23 mouse cellular contexts compared by ENCODE assay signal in the genomic region with DNA sequence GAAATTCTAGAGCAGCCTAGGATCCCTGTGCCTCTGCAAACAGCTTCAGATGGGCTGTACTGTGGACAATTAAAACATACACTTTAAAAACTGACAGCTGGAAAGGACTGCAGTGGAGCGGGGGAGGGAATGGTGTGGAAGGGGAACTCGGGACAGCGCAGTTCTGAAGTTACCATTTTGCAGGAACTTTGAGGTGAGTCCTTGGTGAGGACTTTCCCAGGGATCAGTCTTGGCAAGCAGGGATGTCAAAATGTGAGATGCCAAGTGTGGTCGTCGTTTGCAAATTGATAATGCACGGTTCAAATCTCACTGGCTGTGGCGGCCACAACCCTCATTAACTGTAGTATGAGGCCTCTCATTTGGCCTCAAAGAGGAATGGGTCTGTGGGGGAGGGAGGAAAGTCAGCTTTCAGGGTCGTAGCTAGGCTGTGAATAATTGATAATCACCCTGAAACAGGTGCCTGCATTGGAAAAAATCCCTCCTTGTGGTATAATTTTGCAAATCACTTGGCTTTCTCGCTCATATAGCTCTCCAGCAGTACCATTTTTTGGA. TPM values are rescaled to one million over a fixed set of nuclear protein-coding genes. Genes with fewer than 3 reads are reported as not detected.
"Had no signal": no experiment of that assay in that cellular context is flagged by ENCODE, and none has a peak within 500 bp of the region (broad histone marks: within the 10 kb centered on the region; RNA-seq: fewer than 3 reads in every experiment).

No protein-coding gene starts in this region.

- H3K9me3 ChIP-seq: liver, embryonic 12.5 days; neural tube, embryonic 12.5 days had no signal

- H3K4me2 ChIP-seq: liver, embryonic 12.5 days; lung, embryonic 14.5 days; neural tube, embryonic 12.5 days had no signal

- H3K4me1 ChIP-seq: liver, embryonic 12.5 days; neural tube, embryonic 12.5 days had no signal

- H3K27ac ChIP-seq: layer of hippocampus, adult 2 months; liver, embryonic 12.5 days; neural tube, embryonic 12.5 days had no signal

- H3K4me3 ChIP-seq: layer of hippocampus, adult 2 months; liver, embryonic 12.5 days; myocyte; neural tube, embryonic 12.5 days had no signal

- ATAC-seq: liver, embryonic 12.5 days had no signal

- H3K9ac ChIP-seq: liver, embryonic 12.5 days; lung, embryonic 14.5 days; neural tube, embryonic 12.5 days had no signal

- DNase-seq: kidney, adult 18-20 months; kidney, postnatal 10 days; kidney, postnatal 4 days; left cerebral cortex, postnatal 4 days; lung, embryonic 14.5 days; lung, postnatal 10 days; lung, postnatal 4 days; right cerebral cortex, postnatal 4 days; spleen, adult 18-20 months; thymus, adult 18-20 months; thymus, postnatal 25 days had no signal

- H3K36me3 ChIP-seq: liver, embryonic 12.5 days; neural tube, embryonic 12.5 days had no signal

RNA-seq across cellular contexts. Expression of a gene that starts 42.3 kb away (rescaled TPM):
- total RNA-seq: layer of hippocampus, adult 2 months; layer of hippocampus, postnatal 10 days; left cerebral cortex, adult 18-20 months; left cerebral cortex, postnatal 10 days; left cerebral cortex, postnatal 4 days; megakaryocyte, adult 5-6 weeks had no signal
- polyA plus RNA-seq: intestine, embryonic 14.5 days; kidney, embryonic 14.5 days; liver, embryonic 12.5 days; liver, embryonic 16.5 days; lung, embryonic 14.5 days; myocyte; stomach, embryonic 14.5 days had no signal
